Mouse (Mus musculus): ENCODE measurements around the gene Crtc1. TPM values are rescaled to one million over a fixed set of nuclear protein-coding genes. Genes with fewer than 3 reads are reported as not detected.

The Crtc1 gene
- polyA plus RNA-seq, 1 experiment from 2014 or later = 23.2 TPM

DNA sequence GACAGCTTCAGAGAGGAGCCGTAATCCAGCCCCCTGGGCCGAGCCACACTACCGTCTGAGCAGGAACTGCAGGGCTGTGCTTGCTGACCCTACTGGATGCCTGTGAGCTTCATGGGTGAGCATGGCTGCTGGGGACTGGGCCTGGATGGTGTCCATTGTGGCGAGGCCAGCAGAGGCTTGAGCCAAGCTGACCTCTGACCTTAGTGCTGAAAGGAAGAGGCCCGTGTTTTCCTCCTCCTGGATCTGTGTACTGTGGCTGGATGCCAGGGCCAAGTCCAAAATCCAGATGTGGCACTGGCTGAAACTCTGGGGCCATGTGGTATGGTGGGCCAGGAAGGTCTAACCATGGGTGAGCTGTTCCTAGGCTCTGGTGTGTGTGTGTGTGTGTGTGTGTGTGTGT lies 75.3 kb downstream of the Crtc1 start:
- 49% methylated on average over 5 of the region's 5 CpGs for WGBS
- no peak for DNase-seq (ENCODE audit: low spot score)
- Histone ChIP-seq H3K4me3 (no peak overlapping the region), H3K4me1 (peaks cover 14% of the 10 kb centered on the region), H3K9me3 (replicated peaks) (no peaks in the 10 kb centered on the region), H3K27ac (no peak overlapping the region), H3K36me3 (no peaks in the 10 kb centered on the region), H3K27me3 (ENCODE audit: low read depth, poor library complexity, severe bottlenecking) (peaks cover 21% of the 10 kb centered on the region)

DNA sequence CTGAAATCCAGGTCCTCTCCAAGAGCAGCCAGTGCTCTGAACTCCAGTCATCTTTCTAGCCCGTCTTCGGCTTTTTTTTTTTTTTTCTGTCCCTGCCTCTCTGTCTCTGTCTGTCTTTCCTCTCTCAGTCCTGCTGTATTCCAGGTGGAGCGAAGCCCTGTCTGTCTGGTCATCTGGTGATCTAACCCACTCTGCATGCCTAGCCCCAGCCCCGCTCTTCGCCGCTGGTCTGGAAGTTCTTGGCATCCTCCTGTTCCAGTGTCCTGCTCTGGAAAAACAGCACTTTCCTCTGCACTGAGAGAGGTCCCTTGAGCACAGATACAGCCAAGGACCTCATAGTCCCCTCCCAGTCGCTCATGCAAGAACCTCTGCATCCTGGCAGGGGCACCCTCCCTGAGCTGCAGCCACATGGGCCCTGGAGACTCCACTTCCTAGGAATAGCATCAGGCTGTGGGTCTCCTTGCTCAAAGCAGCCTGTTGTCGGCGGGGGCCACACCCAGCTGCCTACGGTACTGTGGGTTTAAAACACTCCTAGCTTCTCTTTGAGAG lies 77.8 kb downstream of the Crtc1 start:
- Histone ChIP-seq H3K27me3 (ENCODE audit: low read depth, poor library complexity, severe bottlenecking) (peaks cover 24% of the 10 kb centered on the region), H3K27ac (no peak overlapping the region), H3K4me1 (peaks cover 14% of the 10 kb centered on the region), H3K9me3 (replicated peaks) (no peaks in the 10 kb centered on the region), H3K4me3 (no peak overlapping the region), H3K36me3 (no peaks in the 10 kb centered on the region)
- WGBS = 74% methylated on average over 10 of the region's 10 CpGs
- no peak for DNase-seq (ENCODE audit: low spot score)

DNA sequence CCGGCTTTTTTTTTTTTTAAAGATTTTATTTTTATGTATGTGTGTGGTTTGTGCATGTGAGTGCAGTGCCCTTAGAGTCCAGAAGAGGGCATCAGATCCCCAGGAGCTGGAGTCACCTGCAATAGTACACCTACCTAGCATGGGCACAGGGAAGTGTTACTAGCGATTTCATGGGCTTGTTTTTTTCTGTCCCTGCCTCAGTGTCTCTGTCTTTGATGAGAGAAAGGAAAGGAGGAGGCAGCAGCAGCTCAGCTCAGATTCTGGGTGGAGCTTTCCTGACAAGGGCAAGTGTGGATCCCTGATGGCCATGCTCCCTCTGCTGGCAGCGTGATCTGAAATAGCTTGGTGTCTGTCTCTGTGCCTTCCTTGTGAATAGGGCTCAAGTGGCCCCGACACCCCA lies 78.6 kb downstream of the Crtc1 start:
- Histone ChIP-seq H3K36me3 (no peaks in the 10 kb centered on the region), H3K4me3 (no peak overlapping the region), H3K4me1 (peaks cover 12% of the 10 kb centered on the region), H3K27ac (no peak overlapping the region), H3K9me3 (replicated peaks) (no peaks in the 10 kb centered on the region), H3K27me3 (ENCODE audit: low read depth, poor library complexity, severe bottlenecking) (peaks cover 24% of the 10 kb centered on the region)
- no peak for DNase-seq (ENCODE audit: low spot score)
- 49% methylated on average over 4 of the region's 4 CpGs for WGBS

DNA sequence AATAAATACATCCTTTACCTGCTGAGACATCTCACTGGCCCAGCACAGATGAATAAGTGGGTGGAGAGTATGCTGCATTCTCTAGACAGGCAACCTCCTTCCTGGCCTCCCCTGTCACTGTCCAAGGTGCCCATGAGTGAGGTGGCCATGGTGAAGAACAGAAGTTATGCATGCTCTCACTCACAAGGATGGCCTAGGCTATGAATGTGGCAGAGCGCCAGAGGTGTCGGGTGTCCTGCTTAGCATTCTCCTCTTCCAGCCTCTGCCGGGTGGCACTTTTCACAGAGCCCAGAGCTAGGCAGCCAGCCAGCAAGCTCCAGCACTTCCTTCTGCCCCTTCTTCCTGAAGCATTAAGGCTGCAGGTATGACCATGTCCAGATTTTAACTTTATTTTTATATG lies 80.0 kb downstream of the Crtc1 start:
- Histone ChIP-seq H3K27ac (no peak overlapping the region), H3K9me3 (replicated peaks) (no peaks in the 10 kb centered on the region), H3K4me1 (peaks cover 11% of the 10 kb centered on the region), H3K4me3 (no peak overlapping the region), H3K36me3 (no peaks in the 10 kb centered on the region), H3K27me3 (ENCODE audit: low read depth, poor library complexity, severe bottlenecking) (peaks cover 24% of the 10 kb centered on the region)
- WGBS = 31% methylated on average over 3 of the region's 3 CpGs
- DNase-seq (ENCODE audit: low spot score) = no peak

DNA sequence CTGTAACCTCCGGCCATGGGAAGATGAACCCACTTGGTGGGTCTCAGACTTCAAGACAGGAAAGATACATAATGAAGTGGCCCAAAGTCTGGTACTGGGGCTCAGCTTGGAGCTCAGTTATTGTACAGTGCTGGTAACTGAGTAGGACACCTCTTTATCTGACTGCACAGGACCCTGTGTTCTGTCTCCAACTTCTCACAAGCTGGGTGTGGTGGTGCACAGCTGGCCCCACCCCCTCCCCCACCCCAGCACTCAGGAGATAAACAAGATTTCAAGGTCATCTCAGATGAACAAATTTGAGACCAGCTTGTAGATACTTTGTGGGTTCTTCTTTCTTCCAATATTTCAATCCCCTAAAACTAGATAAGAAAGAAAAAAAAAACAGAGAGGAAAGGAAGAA lies 83.3 kb downstream of the Crtc1 start:
- Histone ChIP-seq H3K9me3 (replicated peaks) (no peaks in the 10 kb centered on the region), H3K27ac (no peak overlapping the region), H3K4me1 (peaks cover 24% of the 10 kb centered on the region), H3K36me3 (peaks cover 7% of the 10 kb centered on the region), H3K4me3 (no peak overlapping the region), H3K27me3 (ENCODE audit: low read depth, poor library complexity, severe bottlenecking) (peaks cover 11% of the 10 kb centered on the region; the same call in 1 of the 2 replicates)
- DNase-seq (ENCODE audit: low spot score) = no peak
- 87% methylated on average over 1 of the region's 1 CpGs for WGBS

DNA sequence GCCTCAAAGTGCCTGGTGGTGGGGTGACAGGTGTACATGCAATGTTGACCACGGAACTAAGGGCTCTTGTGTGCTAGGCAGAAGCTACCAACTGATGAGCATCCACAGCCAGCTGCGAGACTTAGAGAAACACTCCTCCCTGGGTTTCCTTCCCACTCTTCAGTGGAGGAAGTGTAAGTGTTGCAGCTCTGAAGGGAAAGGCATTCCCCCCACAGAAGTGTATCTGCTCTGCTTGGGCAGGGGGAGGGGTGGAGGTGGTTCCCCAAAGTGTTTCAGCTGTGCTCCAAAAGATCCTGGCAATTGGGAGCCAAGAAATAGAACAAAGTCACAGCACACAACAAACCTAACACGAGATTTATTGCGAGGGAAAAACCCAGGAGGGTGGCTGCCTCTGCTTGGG lies 85.4 kb downstream of the Crtc1 start:
- 64% methylated on average over 4 of the region's 4 CpGs for WGBS
- Histone ChIP-seq H3K36me3 (peaks cover 28% of the 10 kb centered on the region), H3K27ac (peak overlapping the region; percentile 94), H3K9me3 (replicated peaks) (no peaks in the 10 kb centered on the region), H3K4me3 (peak overlapping the region; percentile 97), H3K27me3 (ENCODE audit: low read depth, poor library complexity, severe bottlenecking) (0 out of 2 replicates have a peak, but pooled peaks cover 3% of the 10 kb centered on the region), H3K4me1 (peaks cover 45% of the 10 kb centered on the region)
- no peak for DNase-seq (ENCODE audit: low spot score)

DNA sequence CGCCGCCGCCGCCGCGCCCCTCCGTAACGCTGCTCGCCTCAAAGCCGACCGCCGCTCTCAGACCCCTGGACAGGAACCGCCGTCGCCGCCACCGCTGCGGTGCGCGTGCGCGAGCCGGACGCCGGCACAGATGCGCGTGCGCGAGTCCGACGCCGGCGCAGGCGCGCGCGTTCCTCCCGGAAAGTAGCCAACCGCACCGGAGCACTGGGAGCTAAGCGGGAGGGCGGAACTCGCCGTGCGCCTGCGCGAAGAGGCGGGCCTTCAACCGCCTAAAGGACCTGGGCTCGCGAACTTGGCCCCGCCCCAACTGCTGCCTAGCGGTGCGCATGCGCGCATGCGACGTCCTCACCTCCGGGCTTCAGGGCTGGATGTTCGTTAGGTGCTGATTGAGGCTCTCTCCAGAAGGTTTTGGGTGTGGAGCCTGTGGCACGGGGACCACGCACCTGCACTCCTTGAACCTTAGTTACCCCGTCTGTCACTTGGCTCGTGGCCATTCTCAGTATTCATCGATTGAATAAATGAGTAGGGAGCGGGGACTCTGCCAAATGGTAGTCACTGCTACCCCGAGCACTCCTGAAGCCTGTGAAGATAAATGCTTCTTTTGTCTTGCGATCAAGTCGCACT lies 86.1 kb downstream of the Crtc1 start, which contains the start of gene Upf1:
Upf1 (minus strand) TSS at position 85 of the 624 bp plus-strand sequence.
- peaks cover 35% of the 10 kb centered on the region for H3K36me3 ChIP-seq

DNA sequence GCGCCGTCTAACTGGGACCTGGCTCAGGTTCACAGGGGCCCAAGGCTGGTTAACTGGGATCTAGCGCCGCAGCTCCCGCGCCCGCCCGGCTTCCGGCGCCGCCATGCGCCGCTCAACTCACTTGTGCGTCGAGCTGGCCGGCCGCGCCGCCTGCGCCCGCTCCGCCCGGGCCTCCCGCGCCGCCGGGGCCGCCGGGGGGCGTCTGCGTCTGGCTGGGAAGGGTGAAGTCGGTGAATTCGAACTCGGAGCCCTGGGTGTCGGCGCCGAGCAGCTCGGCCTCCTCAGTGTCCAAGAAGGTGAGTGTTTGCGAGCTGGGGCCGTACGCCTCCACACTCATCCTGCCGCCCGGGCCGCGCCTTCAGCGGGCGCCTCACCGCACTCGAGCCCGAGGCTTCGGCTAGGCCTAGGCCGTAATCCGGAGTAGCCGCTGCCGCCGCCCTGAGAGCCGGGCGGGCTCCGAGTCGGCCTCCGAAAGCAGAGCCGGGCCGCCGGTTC lies 86.7 kb downstream of the Crtc1 start:
- H3K36me3 ChIP-seq = peaks cover 41% of the 10 kb centered on the region
- peak; percentile 62 for DNase-seq (ENCODE audit: low spot score)
- no peaks in the 10 kb centered on the region for H3K27me3 ChIP-seq (ENCODE audit: low read depth, poor library complexity, severe bottlenecking)
- peak overlapping the region; percentile 97 for H3K4me3 ChIP-seq
- no peaks in the 10 kb centered on the region for H3K9me3 ChIP-seq (replicated peaks)
- H3K4me1 ChIP-seq = peaks cover 56% of the 10 kb centered on the region
- WGBS = 2% methylated on average over 61 of the region's 64 CpGs
- H3K27ac ChIP-seq = peak overlapping the region; percentile 94

More for the DNA sequence above, 86.1 kb downstream of the Crtc1 start, which contains the start of gene Upf1:
- Histone ChIP-seq H3K4me1 (peaks cover 52% of the 10 kb centered on the region), H3K9me3 (replicated peaks) (no peaks in the 10 kb centered on the region), H3K27me3 (ENCODE audit: low read depth, poor library complexity, severe bottlenecking) (no peaks in the 10 kb centered on the region), H3K27ac (peak within 1 kb of the TSS; percentile 94), H3K4me3 (peak within 1 kb of the TSS; percentile 97)
- WGBS = 1% methylated on average over 69 of the region's 69 CpGs
- peak; percentile 99 for DNase-seq (ENCODE audit: low spot score)

DNA sequence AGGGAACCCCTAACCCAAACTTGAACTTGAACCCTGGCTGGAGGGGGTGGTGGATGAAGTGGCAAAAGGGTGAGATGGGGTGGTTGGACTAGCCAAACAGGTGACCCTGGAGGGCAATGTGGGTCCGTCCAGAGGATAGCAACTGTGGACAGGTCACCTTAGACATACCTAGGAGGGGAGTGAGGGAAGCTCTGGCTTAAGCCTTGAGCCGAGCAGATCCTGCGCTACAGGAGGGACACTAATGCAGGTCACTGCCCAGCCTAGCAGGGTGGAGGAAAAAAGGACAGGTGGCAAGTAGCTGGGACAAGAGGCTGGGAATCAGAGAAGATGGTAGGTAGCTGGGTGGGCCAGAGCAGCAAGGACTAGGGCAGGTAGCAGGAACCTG lies 87.4 kb downstream of the Crtc1 start:
- peaks cover 56% of the 10 kb centered on the region for H3K4me1 ChIP-seq

DNA sequence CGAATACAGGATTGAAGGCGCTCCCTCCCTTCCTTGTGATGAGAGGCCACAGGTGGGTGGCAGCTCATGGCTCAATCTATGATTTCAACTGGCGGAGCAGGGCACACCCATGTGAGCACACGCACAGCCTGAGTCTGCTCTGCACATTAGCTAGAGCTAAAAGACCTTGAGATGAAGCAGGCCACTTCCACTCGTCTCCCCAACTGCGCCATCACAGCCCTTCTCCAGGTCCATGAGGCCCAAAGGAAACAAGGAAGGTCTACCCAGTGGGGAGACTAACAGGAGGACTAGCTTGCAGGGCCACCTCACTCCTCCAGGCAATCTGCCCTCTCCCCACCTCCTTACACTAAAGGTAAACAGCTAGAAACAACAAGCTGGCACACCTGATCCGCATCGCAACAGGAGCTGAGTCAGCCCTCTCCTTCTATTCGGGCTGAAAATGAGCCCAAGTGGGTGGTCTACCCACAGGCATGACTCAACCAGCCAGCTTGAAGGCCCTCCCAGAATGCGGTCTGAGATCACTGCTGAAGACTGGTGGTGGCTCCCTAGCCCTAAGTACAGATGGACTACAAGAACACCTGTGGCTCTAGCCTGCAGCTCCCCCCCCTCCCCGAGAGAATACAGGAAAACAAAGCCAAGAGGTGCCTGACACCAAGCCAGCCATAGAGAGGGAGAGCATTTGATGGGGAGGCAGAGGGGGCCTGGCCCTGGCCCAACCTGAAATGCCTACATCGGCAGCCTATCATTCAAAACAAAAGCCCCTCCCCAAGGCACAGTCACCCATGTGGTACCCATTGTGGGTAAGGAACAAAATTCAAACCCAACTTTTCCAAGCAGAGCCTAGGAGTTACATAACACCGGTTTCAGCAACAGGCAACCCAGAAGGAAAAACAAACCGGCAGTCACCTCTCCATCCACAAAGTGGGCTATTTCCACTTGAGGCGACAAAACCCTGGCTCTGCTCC lies 88.1 kb downstream of the Crtc1 start:
- 69% methylated on average over 15 of the region's 15 CpGs for WGBS
- Histone ChIP-seq H3K4me1 (peaks cover 59% of the 10 kb centered on the region), H3K27me3 (ENCODE audit: low read depth, poor library complexity, severe bottlenecking) (no peaks in the 10 kb centered on the region), H3K27ac (peak overlapping the region; percentile 94; the same call in 1 of the 2 replicates), H3K9me3 (replicated peaks) (no peaks in the 10 kb centered on the region), H3K36me3 (peaks cover 55% of the 10 kb centered on the region), H3K4me3 (peak overlapping the region; percentile 97)
- DNase-seq (ENCODE audit: low spot score) = no peak

More for the DNA sequence above, 87.4 kb downstream of the Crtc1 start:
- WGBS = 24% methylated on average over 3 of the region's 3 CpGs
- H3K4me3 ChIP-seq = peak overlapping the region; percentile 97
- DNase-seq (ENCODE audit: low spot score) = no peak
- H3K27ac ChIP-seq = peak overlapping the region; percentile 94
- no peaks in the 10 kb centered on the region for H3K27me3 ChIP-seq (ENCODE audit: low read depth, poor library complexity, severe bottlenecking)
- H3K36me3 ChIP-seq = peaks cover 48% of the 10 kb centered on the region
- no peaks in the 10 kb centered on the region for H3K9me3 ChIP-seq (replicated peaks)

DNA sequence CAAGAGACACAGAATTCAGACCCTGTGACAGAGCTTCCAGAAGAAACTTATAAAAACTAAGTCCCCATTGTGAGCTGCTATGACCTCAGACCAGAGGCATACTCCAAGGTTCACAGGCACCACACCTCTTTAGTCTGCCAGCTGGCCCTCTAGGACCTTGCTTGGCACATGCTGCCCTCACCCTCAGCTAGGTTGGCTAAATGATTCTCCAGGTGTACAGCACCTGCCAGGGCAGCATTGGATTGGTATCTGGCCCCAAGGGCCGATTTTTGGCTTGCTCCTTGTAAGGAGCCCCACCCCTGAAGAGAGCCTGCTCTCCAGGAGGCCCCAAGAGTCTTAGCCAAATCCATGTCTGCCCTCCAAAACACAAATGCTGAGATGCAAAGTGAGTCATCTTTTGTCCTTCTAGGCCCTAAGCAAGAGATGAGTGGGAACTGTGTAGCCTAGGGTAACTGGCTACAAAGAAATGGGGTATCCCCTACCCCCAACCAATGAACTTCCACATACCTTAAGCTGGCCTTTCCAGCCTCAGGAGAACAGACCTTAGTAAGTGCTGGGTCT lies 91.4 kb downstream of the Crtc1 start:
- 77% methylated on average over 1 of the region's 1 CpGs for WGBS

DNA sequence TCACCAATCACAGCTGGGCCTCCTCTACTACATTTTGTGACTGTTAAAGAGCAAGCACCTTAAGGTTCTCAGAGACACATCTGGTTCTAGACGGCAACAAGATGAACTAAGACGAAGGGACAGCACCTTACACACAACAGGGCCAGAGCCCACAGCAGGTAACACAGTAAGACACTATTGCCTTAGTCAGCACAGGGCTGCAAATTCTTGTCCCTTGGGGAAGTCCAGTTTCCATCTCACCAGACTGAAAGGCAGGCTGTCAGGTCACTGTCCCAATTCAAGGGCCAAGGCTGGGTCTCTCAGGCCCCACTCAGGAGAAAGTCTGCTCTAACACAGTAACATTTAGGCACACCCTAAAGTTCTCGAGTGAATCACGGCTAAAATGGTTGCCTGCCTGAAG lies 91.9 kb downstream of the Crtc1 start:
- peaks cover 79% of the 10 kb centered on the region for H3K36me3 ChIP-seq
- WGBS = 89% methylated on average over 4 of the region's 4 CpGs
- peaks cover 74% of the 10 kb centered on the region for H3K4me1 ChIP-seq
- no peak overlapping the region for H3K27ac ChIP-seq
- DNase-seq (ENCODE audit: low spot score) = no peak
- H3K27me3 ChIP-seq (ENCODE audit: low read depth, poor library complexity, severe bottlenecking) = no peaks in the 10 kb centered on the region
- H3K9me3 ChIP-seq (replicated peaks) = no peaks in the 10 kb centered on the region
- H3K4me3 ChIP-seq = no peak overlapping the region

More for the DNA sequence above, 91.4 kb downstream of the Crtc1 start:
- no peak overlapping the region for H3K4me3 ChIP-seq
- H3K36me3 ChIP-seq = peaks cover 74% of the 10 kb centered on the region
- no peak for DNase-seq (ENCODE audit: low spot score)
- no peaks in the 10 kb centered on the region for H3K27me3 ChIP-seq (ENCODE audit: low read depth, poor library complexity, severe bottlenecking)
- peaks cover 70% of the 10 kb centered on the region for H3K4me1 ChIP-seq
- no peaks in the 10 kb centered on the region for H3K9me3 ChIP-seq (replicated peaks)
- H3K27ac ChIP-seq = no peak overlapping the region
